Mouse (Mus musculus) thymus, adult 2 months (tissue): ENCODE measurements around the gene Tle4. TPM values are rescaled to one million over a fixed set of nuclear protein-coding genes. Genes with fewer than 3 reads are reported as not detected.

Experiments used
- DNase-seq: peaks from one replicate; pipeline ENCODE4 v3.0.0; 2021
- H3K27ac ChIP-seq: fragments of 200-500 bp; 2 replicates; pipeline ENCODE4 v1.5.1; 2012; ENCODE audit warnings: low read length, control low read depth; ENCODE audit not compliant: control insufficient read depth, insufficient read depth
- H3K27me3 ChIP-seq: fragments of 200-500 bp; 2 replicates; pipeline ENCODE4 v1.6.1; 2012; ENCODE audit warnings: mild to moderate bottlenecking, low read length, moderate library complexity, mixed read lengths; ENCODE audit not compliant: control insufficient read depth, insufficient read depth
- H3K36me3 ChIP-seq: fragments of 200-500 bp; 2 replicates; pipeline ENCODE4 v1.6.1; 2012; ENCODE audit warnings: mild to moderate bottlenecking, low read length, moderate library complexity; ENCODE audit not compliant: control insufficient read depth, insufficient read depth
- H3K4me1 ChIP-seq: fragments of 200-500 bp; replicated peaks from 2 replicates; pipeline ENCODE4 v1.6.1; 2012; ENCODE audit warnings: low read length; ENCODE audit not compliant: control insufficient read depth, insufficient read depth
- H3K4me3 ChIP-seq: fragments of 200-500 bp; 2 replicates; pipeline ENCODE4 v1.5.1; 2012; ENCODE audit warnings: mild to moderate bottlenecking, low read length, control low read depth, moderate library complexity; ENCODE audit not compliant: control insufficient read depth, insufficient read depth
- CTCF ChIP-seq: fragments of 200-500 bp; IDR thresholded peaks from 2 replicates; pipeline ENCODE4 v1.5.1; 2012; ENCODE audit warnings: mild to moderate bottlenecking, control low read depth, low read length, moderate library complexity, borderline replicate concordance; ENCODE audit not compliant: control insufficient read depth, poor library complexity, insufficient read depth; ENCODE audit errors: extremely low read depth
- POLR2A ChIP-seq: fragments of 200-500 bp; IDR thresholded peaks from 2 replicates; pipeline ENCODE4 v1.6.1; 2012; ENCODE audit warnings: mild to moderate bottlenecking, low read length, control low read depth, moderate library complexity; ENCODE audit not compliant: control insufficient read depth, poor library complexity, insufficient read depth; ENCODE audit errors: extremely low read depth
- WGBS: fragments of 180-500 bp; shearing (Covaris S2); methylation state at CpG from one replicate; pipeline ENCODE4 v1.1.7; 2018; 5-methylcytosine and 5-hydroxymethylcytosine counted together
- polyA plus RNA-seq: library from polyadenylated mRNA; depleted of rRNA; stranded (reverse); fragments of >200 nt; gene quantifications from 2 replicates; pipeline ENCODE4 v1.2.3, GENCODE M21; 2012

The Tle4 gene
- polyA plus RNA-seq, 1 experiment = 17.8 TPM

GRCm38 (mm10) chr19:14432436-14432835, 165.4 kb downstream of the Tle4 start:
- Histone ChIP-seq H3K4me1 (no peaks in the 10 kb centered on the region), H3K4me3 (no peak overlapping the region), H3K27ac (no peak overlapping the region), H3K27me3 (no peaks in the 10 kb centered on the region), H3K36me3 (no peaks in the 10 kb centered on the region)
- 97% methylated on average over 7 of the region's 7 CpGs for WGBS
- no peak for TF ChIP-seq POLR2A
- no peak for TF ChIP-seq CTCF
- DNase-seq = no peak

- H3K27ac ChIP-seq = no peak overlapping the region
Observed at GRCm38 (mm10) chr19:14426920-14427319, 170.9 kb downstream of the Tle4 start.

GRCm38 (mm10) chr19:14426244-14426868, 171.5 kb downstream of the Tle4 start:
- H3K4me1 ChIP-seq = no peaks in the 10 kb centered on the region
- no peak overlapping the region for H3K27ac ChIP-seq
- WGBS = 82% methylated on average over 19 of the region's 19 CpGs

More at GRCm38 (mm10) chr19:14426920-14427319, 170.9 kb downstream of the Tle4 start:
- TF ChIP-seq CTCF (no peak), POLR2A (no peak)
- WGBS = 92% methylated on average over 6 of the region's 6 CpGs
- DNase-seq = no peak
- Histone ChIP-seq H3K4me3 (no peak overlapping the region), H3K27me3 (no peaks in the 10 kb centered on the region), H3K4me1 (no peaks in the 10 kb centered on the region), H3K36me3 (no peaks in the 10 kb centered on the region)

GRCm38 (mm10) chr19:14425122-14425521, 172.7 kb downstream of the Tle4 start:
- Histone ChIP-seq H3K27me3 (no peaks in the 10 kb centered on the region), H3K27ac (no peak overlapping the region), H3K36me3 (no peaks in the 10 kb centered on the region), H3K4me3 (no peak overlapping the region), H3K4me1 (no peaks in the 10 kb centered on the region)
- no peak for DNase-seq
- 89% methylated on average over 6 of the region's 6 CpGs for WGBS
- TF ChIP-seq POLR2A = no peak
- no peak for TF ChIP-seq CTCF

More at GRCm38 (mm10) chr19:14426244-14426868, 171.5 kb downstream of the Tle4 start:
- TF ChIP-seq CTCF = no peak
- TF ChIP-seq POLR2A = no peak
- Histone ChIP-seq H3K36me3 (no peaks in the 10 kb centered on the region), H3K27me3 (no peaks in the 10 kb centered on the region), H3K4me3 (no peak overlapping the region)
- DNase-seq = no peak

- TF ChIP-seq POLR2A (no peak), CTCF (no peak)
- 92% methylated on average over 12 of the region's 12 CpGs for WGBS
- DNase-seq = no peak
- Histone ChIP-seq H3K4me3 (no peak overlapping the region), H3K27ac (no peak overlapping the region), H3K4me1 (no peaks in the 10 kb centered on the region), H3K27me3 (no peaks in the 10 kb centered on the region), H3K36me3 (no peaks in the 10 kb centered on the region)
Observed at GRCm38 (mm10) chr19:14424016-14424964, 173.6 kb downstream of the Tle4 start.

GRCm38 (mm10) chr19:14421691-14422090, 176.2 kb downstream of the Tle4 start:
- 98% methylated on average over 5 of the region's 5 CpGs for WGBS
- no peak overlapping the region for H3K4me3 ChIP-seq
- H3K4me1 ChIP-seq = no peaks in the 10 kb centered on the region
- DNase-seq = no peak
- no peaks in the 10 kb centered on the region for H3K36me3 ChIP-seq
- H3K27me3 ChIP-seq = no peaks in the 10 kb centered on the region
- no peak overlapping the region for H3K27ac ChIP-seq
- TF ChIP-seq CTCF (no peak), POLR2A (no peak)
